Mouse (Mus musculus) fat pad, adult 2 months (tissue): ENCODE measurements around the gene Ddx5.
"Not testable (repeated sequence)": the region's sequence is repeated elsewhere in the genome, so short reads cannot be mapped to it uniquely, and the experiment has no call there.

Experiments
- DNase-seq: peaks from one replicate; pipeline ENCODE4 v3.0.0-alpha.2; 2011; ENCODE audit warnings: low read depth, low spot score; ENCODE audit errors: extremely low read depth

Ddx5 gene

DNA sequence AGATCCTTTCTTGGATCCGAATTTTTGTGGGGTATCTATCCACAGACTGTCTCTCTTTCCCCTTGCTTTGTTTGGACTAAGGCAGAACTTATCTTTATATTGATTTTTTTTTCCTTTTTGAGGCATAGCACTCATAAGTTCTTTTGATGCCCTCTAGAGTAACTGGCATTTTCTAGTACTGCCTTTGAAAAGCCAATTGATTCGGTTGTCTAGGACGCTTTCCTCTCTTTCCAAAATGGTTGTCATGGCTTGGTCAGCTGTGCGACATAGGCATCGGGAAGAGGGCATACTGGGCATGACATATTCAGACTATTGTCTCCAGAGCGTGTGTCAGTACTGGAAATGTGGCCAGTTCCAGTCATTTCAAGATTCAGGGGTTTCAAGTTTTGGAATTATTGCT, 664 bp upstream of the Ddx5 start:
- DNase-seq: no peak

GRCm38 (mm10) chr11:106788026-106788774, 785 bp downstream of the Ddx5 start:
- DNase-seq: no peak

GRCm38 (mm10) chr11:106787131-106788025, 1.6 kb downstream of the Ddx5 start:
- no peak for DNase-seq

- DNase-seq: no peak
Observed at GRCm38 (mm10) chr11:106785043-106785442, 3.9 kb downstream of the Ddx5 start.

DNA sequence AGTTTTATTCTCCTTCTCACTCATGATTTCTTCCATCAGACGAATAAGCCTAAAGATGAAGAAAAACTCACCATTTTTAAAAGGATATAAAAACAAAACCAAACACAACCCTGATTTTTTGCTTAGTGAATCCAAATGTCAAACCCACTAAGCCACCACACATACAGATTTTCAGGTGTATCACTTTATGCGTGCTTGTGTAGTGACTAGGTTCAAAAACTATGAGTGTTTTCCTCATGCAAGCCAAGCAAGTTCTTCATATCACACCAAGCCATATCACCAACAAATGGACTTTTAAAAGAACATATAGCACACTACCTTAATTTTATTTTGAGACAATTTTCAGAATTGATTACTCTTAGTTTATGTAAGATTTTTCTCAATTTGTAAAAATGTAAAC, 4.5 kb downstream of the Ddx5 start:
- no peak for DNase-seq

DNA sequence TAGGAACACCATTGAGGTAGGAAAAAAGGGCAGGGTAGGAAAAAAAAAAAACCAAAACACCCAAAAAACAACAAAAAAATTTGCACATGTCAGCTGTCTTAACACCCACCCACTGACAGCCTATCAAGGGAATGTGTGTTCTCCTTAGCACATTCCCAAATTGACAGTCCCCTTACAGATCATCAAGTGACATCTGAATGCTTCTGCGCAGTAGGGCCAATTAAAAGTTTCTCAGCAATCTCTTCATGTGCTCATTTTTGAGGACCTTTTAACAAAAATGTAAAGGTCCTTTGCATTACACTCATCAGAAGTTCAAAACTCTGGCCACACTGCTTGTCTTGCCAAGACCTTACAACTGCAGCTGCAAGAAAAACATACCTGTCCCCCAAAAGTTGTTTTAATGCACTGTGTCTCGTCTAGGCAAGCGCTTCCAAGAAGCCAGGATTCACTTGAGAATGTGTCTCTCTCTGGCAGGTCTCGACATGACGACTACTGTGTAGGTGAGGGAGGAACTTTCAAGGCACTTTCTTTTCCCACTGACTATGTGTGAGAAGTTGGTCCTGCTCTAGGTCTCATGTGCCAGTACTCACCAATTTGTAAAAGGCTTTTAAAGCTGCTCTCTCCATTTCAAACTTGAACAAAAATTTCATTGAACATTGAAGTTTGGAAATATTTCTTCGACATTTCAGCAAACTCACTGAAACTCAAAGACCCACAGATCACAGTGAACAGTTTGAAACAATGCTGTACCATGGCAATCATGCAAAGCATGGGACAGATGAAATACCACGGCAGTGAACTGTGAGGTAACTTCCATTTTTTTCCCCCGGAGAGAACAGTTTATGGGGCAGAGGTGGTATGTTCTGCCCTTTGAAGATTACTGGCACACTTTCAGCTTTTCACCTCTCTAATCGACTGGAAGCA, 5.9 kb downstream of the Ddx5 start:
- no peak for DNase-seq

DNA sequence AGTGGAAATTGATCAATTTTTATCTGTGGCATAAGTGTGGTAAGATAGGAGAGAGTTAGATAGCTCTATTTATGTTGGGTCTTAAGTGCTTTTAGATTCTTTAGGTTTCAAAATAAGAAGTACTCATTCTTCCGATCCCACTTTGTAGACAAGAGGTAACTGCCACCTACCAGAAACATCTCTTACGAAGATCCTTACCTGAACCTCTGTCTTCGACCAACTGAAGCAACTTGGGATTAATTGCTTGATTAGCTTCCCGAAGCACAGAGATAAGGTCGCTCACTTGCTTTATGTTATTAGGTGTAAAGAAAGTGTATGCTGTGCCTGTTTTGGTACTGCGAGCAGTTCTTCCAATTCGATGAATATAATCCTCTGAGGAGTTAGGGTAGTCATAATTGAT, 6.7 kb downstream of the Ddx5 start:
- DNase-seq: not testable (repeated sequence)

DNA sequence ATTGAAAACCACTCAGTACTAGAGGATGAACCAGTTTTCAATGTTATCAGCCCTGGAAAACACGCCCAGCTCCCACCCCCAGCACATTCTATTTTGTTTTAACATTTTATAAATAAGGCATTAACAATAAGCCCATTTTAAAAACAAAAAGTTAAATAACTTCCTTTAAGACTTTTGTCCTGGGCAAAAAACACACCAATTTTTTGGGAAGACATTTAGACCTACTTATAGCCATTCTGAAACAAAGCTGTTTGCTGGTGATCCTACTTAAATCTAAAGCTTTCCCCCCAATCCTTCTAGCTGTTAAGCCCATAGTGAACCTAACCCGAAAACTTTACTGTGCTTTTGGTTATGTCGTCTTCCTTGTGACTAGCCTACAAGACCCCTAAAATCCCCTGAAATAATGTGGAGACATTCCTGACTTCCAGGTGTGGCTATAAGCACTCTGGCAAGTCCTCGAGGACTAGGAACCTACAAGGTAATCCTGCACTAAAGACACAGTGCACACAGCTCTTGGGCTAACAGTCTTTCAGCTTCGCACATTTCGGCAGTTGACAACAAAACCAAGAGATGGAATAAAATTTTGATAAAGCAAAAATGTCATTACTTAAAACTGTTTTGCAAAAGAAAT, 8.3 kb downstream of the Ddx5 start:
- DNase-seq: no peak

GRCm38 (mm10) chr11:106780089-106780425, 8.9 kb downstream of the Ddx5 start:
- DNase-seq: no peak

GRCm38 (mm10) chr11:106779388-106780088, 9.4 kb downstream of the Ddx5 start, which contains the start of gene Polg2:
Polg2 (minus strand) TSS chr11:106779537.
- no peak for DNase-seq

- DNase-seq: no peak
Observed at GRCm38 (mm10) chr11:106778589-106779387, 10.2 kb downstream of the Ddx5 start.

- no peak for DNase-seq
Observed at GRCm38 (mm10) chr11:106778132-106778531, 10.9 kb downstream of the Ddx5 start.

DNA sequence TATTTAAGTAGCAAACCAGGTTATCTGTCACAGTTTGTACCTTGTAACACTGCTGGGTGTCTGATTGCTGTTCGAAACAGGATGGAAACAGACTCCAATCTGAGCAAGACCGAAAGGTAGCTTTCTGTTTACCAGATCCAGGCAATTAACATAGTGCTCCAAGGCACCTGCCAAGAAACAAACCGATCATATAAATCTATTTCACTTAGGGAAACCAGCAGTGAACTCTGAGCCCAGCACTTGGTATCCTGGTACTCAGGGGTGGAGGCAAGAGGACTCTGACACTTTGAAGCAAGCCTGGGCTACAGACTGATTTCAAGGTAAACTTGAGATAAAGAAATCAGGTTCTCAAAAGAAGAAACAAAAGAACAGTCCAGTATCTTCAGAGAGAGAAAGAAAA, 11.6 kb downstream of the Ddx5 start:
- DNase-seq: no peak

GRCm38 (mm10) chr11:106776960-106777359, 12.0 kb downstream of the Ddx5 start:
- DNase-seq: no peak

DNA sequence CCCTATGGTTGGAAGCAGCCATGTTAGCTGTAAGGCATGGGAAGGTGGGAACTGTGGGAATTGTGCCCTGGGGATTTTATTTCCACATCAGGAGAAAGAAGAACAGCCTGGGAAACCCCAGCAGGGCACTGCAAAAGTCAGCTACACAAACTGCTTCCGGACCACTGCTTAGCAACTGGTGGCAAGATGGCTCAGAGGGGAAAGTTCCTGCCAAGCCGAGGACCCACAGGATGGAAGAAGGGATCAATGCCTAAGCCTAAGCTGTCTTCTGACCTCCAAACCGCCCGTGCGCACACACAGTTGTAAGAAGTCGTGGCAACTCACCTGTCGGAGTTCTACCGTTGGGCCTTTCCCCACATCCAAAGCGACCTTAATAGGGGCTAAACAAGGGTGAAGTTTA, 15.9 kb downstream of the Ddx5 start:
- DNase-seq: no peak

DNA sequence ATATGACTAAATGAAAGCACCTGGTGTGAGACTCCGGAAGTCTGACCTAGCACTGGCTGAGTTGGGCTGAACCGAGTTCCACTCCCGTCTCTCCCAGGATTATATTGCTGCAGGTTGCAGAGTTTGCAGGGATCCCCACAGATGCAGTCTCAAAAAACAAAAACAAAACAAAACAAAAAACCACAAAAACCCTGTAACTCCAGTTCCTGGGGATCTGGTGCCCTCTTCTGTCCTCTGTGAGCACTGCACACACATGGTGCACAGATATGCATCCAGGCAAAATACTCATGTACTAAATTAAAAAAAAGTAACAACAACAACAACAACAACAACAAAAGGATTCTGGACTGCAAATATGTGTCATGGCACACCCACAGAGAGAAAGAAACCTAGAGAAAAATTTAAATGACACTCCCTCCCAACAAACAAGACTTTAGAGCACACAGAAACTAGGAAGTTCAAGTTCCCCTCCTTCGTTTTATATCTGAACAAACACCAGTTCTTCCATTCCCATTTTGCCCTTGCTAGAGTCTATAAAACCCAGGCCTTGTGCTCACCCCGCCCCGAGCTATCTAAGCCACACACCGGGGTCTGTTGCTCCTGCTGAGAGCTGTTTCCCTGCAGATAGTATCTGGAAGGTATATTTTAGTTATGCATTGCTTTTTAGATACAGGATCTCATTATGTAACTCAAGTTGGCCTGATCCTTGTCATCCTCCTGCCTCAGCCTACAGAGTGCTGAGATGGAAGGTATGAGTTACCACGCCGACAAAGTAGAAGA, 18.6 kb downstream of the Ddx5 start:
- DNase-seq: no peak

GRCm38 (mm10) chr11:106767516-106767915, 21.5 kb downstream of the Ddx5 start:
- DNase-seq: no peak

DNA sequence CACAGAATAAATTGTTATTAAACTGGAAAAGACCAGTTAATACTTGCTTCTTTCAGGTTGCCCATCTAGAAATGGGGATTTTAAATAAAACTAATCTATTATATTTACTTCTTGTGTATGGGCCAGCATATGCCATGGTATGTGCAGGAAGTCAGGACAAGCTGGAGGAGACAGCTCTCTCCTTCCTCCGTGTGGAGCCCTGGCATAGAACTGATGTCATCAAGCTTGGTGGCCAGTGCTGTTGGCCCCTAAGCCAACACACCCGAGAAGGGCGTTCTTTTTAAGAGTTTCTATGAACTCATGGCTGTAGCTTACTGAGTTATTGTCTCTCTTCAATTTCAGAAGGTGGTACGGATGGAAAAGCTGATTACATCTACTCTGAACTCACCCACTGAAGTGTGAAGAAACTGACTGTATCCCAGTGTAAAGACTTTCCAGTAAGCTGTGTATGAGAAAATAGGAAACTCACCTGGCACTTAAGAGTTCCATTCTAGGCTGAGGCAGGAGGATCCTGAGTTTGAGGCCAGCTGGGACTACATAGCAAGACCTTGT, 22.3 kb downstream of the Ddx5 start:
- no peak for DNase-seq
